Mouse (Mus musculus): ENCODE measurements around the gene Aff1. TPM values are rescaled to one million over a fixed set of nuclear protein-coding genes. Genes with fewer than 3 reads are reported as not detected.

Gene Aff1
- total and polyA plus RNA-seq, 2 experiments from 2014 or later: 1.6 to 6.4 TPM

DNA sequence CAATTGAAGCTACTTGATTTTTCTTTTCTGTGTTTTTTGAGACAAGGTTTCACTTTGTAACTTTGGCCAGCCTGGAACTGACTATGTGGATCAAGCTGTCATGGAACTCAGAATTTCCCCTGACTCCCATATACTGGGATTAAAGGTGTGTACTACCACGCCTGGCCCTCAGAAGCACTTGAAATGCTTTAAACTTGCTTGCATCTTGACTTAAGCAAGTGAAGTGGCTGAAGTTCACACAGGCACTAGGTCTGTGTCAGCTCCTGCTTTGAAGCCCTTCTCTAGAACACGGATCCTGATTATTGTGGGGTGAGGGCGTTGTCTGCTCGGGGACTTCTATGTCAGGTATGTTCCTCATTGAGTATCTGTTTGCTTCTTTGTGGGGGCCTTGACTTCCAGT, 30.5 kb downstream of the Aff1 start:
- Histone ChIP-seq H3K9me3 (ENCODE audit: low read length) (no peaks in the 10 kb centered on the region), H3K4me1 (ENCODE audit: insufficient read depth, low read length) (no peaks in the 10 kb centered on the region), H3K36me3 (ENCODE audit: insufficient read depth, low read length) (no peaks in the 10 kb centered on the region), H3K27ac (ENCODE audit: low read depth, low read length) (no peak overlapping the region), H3K9ac (replicated peaks; ENCODE audit: low read length, poor library complexity, severe bottlenecking) (no peak overlapping the region), H3K4me3 (ENCODE audit: low read depth, low read length) (no peak overlapping the region), H3K4me2 (ENCODE audit: low read depth, low read length, poor library complexity, severe bottlenecking) (no peak overlapping the region), H3K27me3 (ENCODE audit: insufficient read depth, low read length) (no peaks in the 10 kb centered on the region)
- ATAC-seq (ENCODE audit: low FRiP score) (no peak), DNase-seq (ENCODE audit: low spot score) (no peak)
- 83% methylated on average over 4 of the region's 4 CpGs for WGBS
- TF ChIP-seq CTCF (IDR thresholded peaks at IDR 0.05): no peak

DNA sequence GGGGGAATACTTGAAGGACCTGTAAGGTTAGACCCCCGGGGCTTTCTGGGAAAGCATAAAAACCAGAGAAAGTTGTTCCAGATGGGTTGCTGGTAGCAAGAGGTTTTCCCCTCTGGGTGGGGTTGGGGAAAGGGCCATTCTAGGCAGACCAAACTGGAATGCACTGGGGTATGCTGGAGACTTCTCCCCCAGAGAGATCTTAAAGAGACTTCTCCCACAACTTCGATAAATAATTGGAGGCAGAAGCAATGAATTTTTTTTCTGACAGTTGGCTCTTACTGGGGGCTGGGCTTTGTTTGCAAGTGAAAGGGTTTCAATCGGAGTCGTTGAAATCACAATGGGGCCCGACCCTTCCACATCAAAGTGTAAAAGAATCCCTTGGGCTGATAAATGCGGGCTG, 32.2 kb downstream of the Aff1 start:
- no peaks in the 10 kb centered on the region for H3K4me1 ChIP-seq (ENCODE audit: insufficient read depth, low read length)
- H3K27ac ChIP-seq (ENCODE audit: low read depth, low read length): no peak overlapping the region
- H3K9me3 ChIP-seq (ENCODE audit: low read length): no peaks in the 10 kb centered on the region
- DNase-seq (ENCODE audit: low spot score): no peak
- no peaks in the 10 kb centered on the region for H3K27me3 ChIP-seq (ENCODE audit: insufficient read depth, low read length)
- ATAC-seq (ENCODE audit: low FRiP score): no peak
- no peaks in the 10 kb centered on the region for H3K36me3 ChIP-seq (ENCODE audit: insufficient read depth, low read length)
- no peak overlapping the region for H3K4me2 ChIP-seq (ENCODE audit: low read depth, low read length, poor library complexity, severe bottlenecking)
- no peak for TF ChIP-seq CTCF (IDR thresholded peaks at IDR 0.05)
- H3K4me3 ChIP-seq (ENCODE audit: low read depth, low read length): no peak overlapping the region
- H3K9ac ChIP-seq (replicated peaks; ENCODE audit: low read length, poor library complexity, severe bottlenecking): no peak overlapping the region
- 7% methylated on average over 6 of the region's 6 CpGs for WGBS

- H3K27me3 ChIP-seq (ENCODE audit: insufficient read depth, low read length): no peaks in the 10 kb centered on the region
- no peaks in the 10 kb centered on the region for H3K4me1 ChIP-seq (ENCODE audit: insufficient read depth, low read length)
- no peak overlapping the region for H3K9ac ChIP-seq (replicated peaks; ENCODE audit: low read length, poor library complexity, severe bottlenecking)
- ATAC-seq (ENCODE audit: low FRiP score) (no peak), DNase-seq (ENCODE audit: low spot score) (no peak)
- no peak overlapping the region for H3K4me3 ChIP-seq (ENCODE audit: low read depth, low read length)
- no peak overlapping the region for H3K4me2 ChIP-seq (ENCODE audit: low read depth, low read length, poor library complexity, severe bottlenecking)
- no peaks in the 10 kb centered on the region for H3K36me3 ChIP-seq (ENCODE audit: insufficient read depth, low read length)
- no peaks in the 10 kb centered on the region for H3K9me3 ChIP-seq (ENCODE audit: low read length)
- no peak overlapping the region for H3K27ac ChIP-seq (ENCODE audit: low read depth, low read length)
- 18% methylated on average over 3 of the region's 3 CpGs for WGBS
- TF ChIP-seq CTCF (IDR thresholded peaks at IDR 0.05): no peak
Measured at GRCm38 (mm10) chr5:103724823-103725222, 32.6 kb downstream of the Aff1 start.

- no peaks in the 10 kb centered on the region for H3K4me1 ChIP-seq (ENCODE audit: insufficient read depth, low read length)
- no peaks in the 10 kb centered on the region for H3K27me3 ChIP-seq (ENCODE audit: insufficient read depth, low read length)
- H3K9ac ChIP-seq (replicated peaks; ENCODE audit: low read length, poor library complexity, severe bottlenecking): no peak overlapping the region
- DNase-seq (ENCODE audit: low spot score) (no peak), ATAC-seq (ENCODE audit: low FRiP score) (no peak)
- 63% methylated on average over 9 of the region's 9 CpGs for WGBS
- TF ChIP-seq CTCF (IDR thresholded peaks at IDR 0.05): no peak
- H3K4me3 ChIP-seq (ENCODE audit: low read depth, low read length): no peak overlapping the region
- no peak overlapping the region for H3K27ac ChIP-seq (ENCODE audit: low read depth, low read length)
- H3K4me2 ChIP-seq (ENCODE audit: low read depth, low read length, poor library complexity, severe bottlenecking): no peak overlapping the region
- H3K36me3 ChIP-seq (ENCODE audit: insufficient read depth, low read length): no peaks in the 10 kb centered on the region
- no peaks in the 10 kb centered on the region for H3K9me3 ChIP-seq (ENCODE audit: low read length)
Measured at GRCm38 (mm10) chr5:103725268-103726149, 33.3 kb downstream of the Aff1 start.

- ATAC-seq (ENCODE audit: low FRiP score): no peak
- peak; percentile 6 for DNase-seq (ENCODE audit: low spot score)
- 36% methylated on average over 8 of the region's 8 CpGs for WGBS
- no peak for TF ChIP-seq CTCF (IDR thresholded peaks at IDR 0.05)
- H3K4me2 ChIP-seq (ENCODE audit: low read depth, low read length, poor library complexity, severe bottlenecking): no peak overlapping the region
- H3K4me3 ChIP-seq (ENCODE audit: low read depth, low read length): no peak overlapping the region
- H3K9ac ChIP-seq (replicated peaks; ENCODE audit: low read length, poor library complexity, severe bottlenecking): no peak overlapping the region
- H3K4me1 ChIP-seq (ENCODE audit: insufficient read depth, low read length): no peaks in the 10 kb centered on the region
- H3K27me3 ChIP-seq (ENCODE audit: insufficient read depth, low read length): no peaks in the 10 kb centered on the region
- H3K9me3 ChIP-seq (ENCODE audit: low read length): no peaks in the 10 kb centered on the region
- no peak overlapping the region for H3K27ac ChIP-seq (ENCODE audit: low read depth, low read length)
- H3K36me3 ChIP-seq (ENCODE audit: insufficient read depth, low read length): no peaks in the 10 kb centered on the region
Measured at GRCm38 (mm10) chr5:103726281-103726938, 34.2 kb downstream of the Aff1 start.

- DNase-seq (ENCODE audit: low spot score) (no peak), ATAC-seq (ENCODE audit: low FRiP score) (no peak)
- no peak overlapping the region for H3K9ac ChIP-seq (replicated peaks; ENCODE audit: low read length, poor library complexity, severe bottlenecking)
- 58% methylated on average over 4 of the region's 4 CpGs for WGBS
- H3K4me2 ChIP-seq (ENCODE audit: low read depth, low read length, poor library complexity, severe bottlenecking): no peak overlapping the region
- no peak overlapping the region for H3K4me3 ChIP-seq (ENCODE audit: low read depth, low read length)
- H3K27me3 ChIP-seq (ENCODE audit: insufficient read depth, low read length): no peaks in the 10 kb centered on the region
- no peak overlapping the region for H3K27ac ChIP-seq (ENCODE audit: low read depth, low read length)
- H3K36me3 ChIP-seq (ENCODE audit: insufficient read depth, low read length): no peaks in the 10 kb centered on the region
- TF ChIP-seq CTCF (IDR thresholded peaks at IDR 0.05): no peak
- no peaks in the 10 kb centered on the region for H3K9me3 ChIP-seq (ENCODE audit: low read length)
- no peaks in the 10 kb centered on the region for H3K4me1 ChIP-seq (ENCODE audit: insufficient read depth, low read length)
Measured at GRCm38 (mm10) chr5:103727777-103728395, 35.7 kb downstream of the Aff1 start.
